Mouse (Mus musculus): ENCODE results near the gene Tdrd1.
"Not testable (repeated sequence)": the region's sequence is repeated elsewhere in the genome, so short reads cannot be mapped to it uniquely, and the experiment has no call there.

DNA sequence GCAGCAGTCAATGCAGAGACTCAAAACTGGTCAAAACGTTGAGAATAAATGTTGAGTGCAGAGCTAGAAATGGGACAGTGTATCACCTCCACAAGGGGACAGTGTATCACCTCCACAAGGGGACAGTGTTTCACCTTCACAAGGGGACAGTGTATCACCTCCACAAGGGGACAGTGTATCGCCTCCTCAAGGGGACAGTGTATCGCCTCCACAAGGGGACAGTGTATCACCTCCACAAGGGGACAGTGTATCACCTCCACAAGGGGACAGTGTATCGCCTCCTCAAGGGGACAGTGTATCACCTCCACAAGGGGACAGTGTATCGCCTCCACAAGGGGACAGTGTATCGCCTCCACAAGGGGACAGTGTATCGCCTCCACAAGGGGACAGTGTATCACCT is 47.5 kb upstream of the Tdrd1 start:
- not testable (repeated sequence) for TF ChIP-seq POLR2A (IDR thresholded peaks at IDR 0.05; ENCODE audit: extremely low read depth, insufficient read depth, low read length); CTCF (IDR thresholded peaks at IDR 0.05; ENCODE audit: low read depth, low read length)

Data from liver, adult 2 months (tissue).